Mouse (Mus musculus): ENCODE data around the gene Olfr116. TPM values are rescaled to one million over a fixed set of nuclear protein-coding genes. Genes with fewer than 3 reads are reported as not detected.

The Olfr116 gene
- polyA plus RNA-seq (2015; fragmentation: Nextera tagmentation; extraction: Ambion mirVana) = not detected in 2 replicates

GRCm38 (mm10) chr17:37627009-37627408 lies at the start of gene Olfr116, which contains the start of gene Olfr115:
TSS of gene Olfr116 (minus strand) at chr17:37627199.
TSS of gene Olfr115 (minus strand) at chr17:37627109.

GRCm38 (mm10) chr17:37666688-37667087 lies 39.7 kb upstream of the Olfr116 start, which contains the start of gene Olfr118:
TSS of gene Olfr118 (plus strand) at chr17:37666988.

GRCm38 (mm10) chr17:37663682-37664081 lies 36.7 kb upstream of the Olfr116 start, which contains the start of gene Olfr117:
TSS of gene Olfr117 (minus strand) at chr17:37663782.

GRCm38 (mm10) chr17:37592643-37593042 lies 34.4 kb downstream of the Olfr116 start, which contains the start of gene Olfr114:
TSS of gene Olfr114 (minus strand) at chr17:37592743.

GRCm38 (mm10) chr17:37577563-37577962 lies 49.4 kb downstream of the Olfr116 start, which contains the start of gene Olfr113:
TSS of gene Olfr113 (minus strand) at chr17:37577663.

Other genes with a start within 250 kb of the Olfr116 start
- not detected in 2 replicates for gene Olfr105-ps, start 248.2 kb downstream of the Olfr116 start, polyA plus RNA-seq (2015; fragmentation: Nextera tagmentation; extraction: Ambion mirVana)
- not detected in 2 replicates for gene Olfr106-ps, start 236.8 kb downstream of the Olfr116 start, polyA plus RNA-seq (2015; fragmentation: Nextera tagmentation; extraction: Ambion mirVana)
- gene Olfr107, start 228.0 kb downstream of the Olfr116 start, polyA plus RNA-seq (2015; fragmentation: Nextera tagmentation; extraction: Ambion mirVana) = not detected in 2 replicates
- gene Olfr108, start 181.7 kb downstream of the Olfr116 start, polyA plus RNA-seq (2015; fragmentation: Nextera tagmentation; extraction: Ambion mirVana) = not detected in 2 replicates
- not detected in 2 replicates for gene Olfr109, start 168.3 kb downstream of the Olfr116 start, polyA plus RNA-seq (2015; fragmentation: Nextera tagmentation; extraction: Ambion mirVana)
- gene H2-M2, start 143.6 kb downstream of the Olfr116 start, polyA plus RNA-seq (2015; fragmentation: Nextera tagmentation; extraction: Ambion mirVana) = not detected in 2 replicates
- not detected in 2 replicates for gene Olfr110, start 134.7 kb downstream of the Olfr116 start, polyA plus RNA-seq (2015; fragmentation: Nextera tagmentation; extraction: Ambion mirVana)
- gene Olfr111, start 119.2 kb downstream of the Olfr116 start, polyA plus RNA-seq (2015; fragmentation: Nextera tagmentation; extraction: Ambion mirVana) = not detected in 2 replicates
- not detected in 2 replicates for gene Olfr112, start 57.7 kb downstream of the Olfr116 start, polyA plus RNA-seq (2015; fragmentation: Nextera tagmentation; extraction: Ambion mirVana)
- gene Olfr113, start 49.5 kb downstream of the Olfr116 start, polyA plus RNA-seq (2015; fragmentation: Nextera tagmentation; extraction: Ambion mirVana) = not detected in 2 replicates
- not detected in 2 replicates for gene Olfr114, start 34.5 kb downstream of the Olfr116 start, polyA plus RNA-seq (2015; fragmentation: Nextera tagmentation; extraction: Ambion mirVana)
- gene Olfr115, start 90 bp downstream of the Olfr116 start, polyA plus RNA-seq (2015; fragmentation: Nextera tagmentation; extraction: Ambion mirVana) = not detected in 2 replicates
- not detected in 2 replicates for gene Olfr117, start 36.6 kb upstream of the Olfr116 start, polyA plus RNA-seq (2015; fragmentation: Nextera tagmentation; extraction: Ambion mirVana)
- not detected in 2 replicates for gene Olfr118, start 39.8 kb upstream of the Olfr116 start, polyA plus RNA-seq (2015; fragmentation: Nextera tagmentation; extraction: Ambion mirVana)
- not detected in 2 replicates for gene Olfr119, start 69.4 kb upstream of the Olfr116 start, polyA plus RNA-seq (2015; fragmentation: Nextera tagmentation; extraction: Ambion mirVana)
- gene Olfr120, start 94.6 kb upstream of the Olfr116 start, polyA plus RNA-seq (2015; fragmentation: Nextera tagmentation; extraction: Ambion mirVana) = not detected in 2 replicates
- gene Olfr121, start 121.7 kb upstream of the Olfr116 start, polyA plus RNA-seq (2015; fragmentation: Nextera tagmentation; extraction: Ambion mirVana) = not detected in 2 replicates
- not detected in 2 replicates for gene Olfr122, start 141.4 kb upstream of the Olfr116 start, polyA plus RNA-seq (2015; fragmentation: Nextera tagmentation; extraction: Ambion mirVana)
- gene Olfr123, start 166.3 kb upstream of the Olfr116 start, polyA plus RNA-seq (2015; fragmentation: Nextera tagmentation; extraction: Ambion mirVana) = not detected in 2 replicates
- gene Olfr124, start 172.7 kb upstream of the Olfr116 start, polyA plus RNA-seq (2015; fragmentation: Nextera tagmentation; extraction: Ambion mirVana) = not detected in 2 replicates
- gene Olfr125, start 205.8 kb upstream of the Olfr116 start, polyA plus RNA-seq (2015; fragmentation: Nextera tagmentation; extraction: Ambion mirVana) = not detected in 2 replicates
- gene Olfr126, start 220.3 kb upstream of the Olfr116 start, polyA plus RNA-seq (2015; fragmentation: Nextera tagmentation; extraction: Ambion mirVana) = not detected in 2 replicates